Mouse (Mus musculus): ENCODE data around the gene Eef2. TPM values are rescaled to one million over a fixed set of nuclear protein-coding genes. Genes with fewer than 3 reads are reported as not detected.

Gene Eef2
- total and polyA plus RNA-seq, 3 experiments, result 1,752 to 4,660 (median 2,649) TPM

GRCm38 (mm10) chr10:81165118-81165517 is 11.3 kb upstream of the Eef2 start:
- no peak overlapping the region for H3K27ac ChIP-seq (ENCODE audit: insufficient read depth, low read depth)
- H3K9me3 ChIP-seq (replicated peaks; ENCODE audit: low read length), result no peaks in the 10 kb centered on the region
- dilution Hi-C loops (cut with MboI; ENCODE audit: extremely low pct_ligation_motif_present, extremely low pct_unique_long_range_greater_than_20kb, low sequenced_read_pairs), result no loop called here
- peaks cover 41% of the 10 kb centered on the region for H3K79me2 ChIP-seq (replicated peaks; ENCODE audit: control insufficient read depth, extremely low read depth, insufficient read depth, poor library complexity, severe bottlenecking)
- in situ Hi-C loops (cut with MboI; ENCODE audit: low pct_ligation_motif_present, low pct_unique_long_range_greater_than_20kb, low sequenced_read_pairs), result loop anchor here (10.0 kb wide), 1 partner anchor 240 kb away; no protein-coding TSS in a partner anchor
- H3K4me1 ChIP-seq (ENCODE audit: control insufficient read depth in 1 of 2, insufficient read depth in 2 of 2), result peaks cover 35 to 74% of the 10 kb centered on the region in 2 experiments
- no peak overlapping the region for H3K4me2 ChIP-seq (ENCODE audit: insufficient read depth, low read depth, poor library complexity, severe bottlenecking)
- no peak for TF ChIP-seq MXI1 (IDR thresholded peaks at IDR 0.05; ENCODE audit: low read depth, low read length)
- no peak for TF ChIP-seq ZMIZ1 (IDR thresholded peaks at IDR 0.05; ENCODE audit: low read depth, low read length)
- TF ChIP-seq TBP (conservative IDR thresholded peaks at IDR 0.05; ENCODE audit: low read depth, low read length), result no peak
- TF ChIP-seq MYC (IDR thresholded peaks at IDR 0.05; ENCODE audit: low read depth, low read length), result no peak
- TF ChIP-seq TCF12 (IDR thresholded peaks at IDR 0.05; ENCODE audit: low read depth, low read length), result no peak
- no peak for TF ChIP-seq JUN (IDR thresholded peaks at IDR 0.05; ENCODE audit: insufficient read depth, low read depth, low read length)
- H3K36me3 ChIP-seq (replicated peaks in 1 of 2; ENCODE audit: control insufficient read depth in 1 of 2, insufficient read depth in 1 of 2, low read length in 1 of 2), result peaks cover 22 to 51% of the 10 kb centered on the region in 2 experiments
- H3K27me3 ChIP-seq (replicated peaks), result no peaks in the 10 kb centered on the region
- H3K9ac ChIP-seq (ENCODE audit: insufficient read depth, low read depth), result no peak overlapping the region
- H3K4me3 ChIP-seq (replicated peaks in 1 of 3; ENCODE audit: low read depth in 2 of 3, low read length in 2 of 3, poor library complexity in 1 of 3), result no peak overlapping the region
- no peak for DNase-seq (ENCODE audit: extremely low read depth)

GRCm38 (mm10) chr10:81167200-81168086 is 9.0 kb upstream of the Eef2 start, which contains the start of gene Pias4:
Gene Pias4 (minus strand): TSS chr10:81167923.
- Histone ChIP-seq H3K9ac (ENCODE audit: insufficient read depth, low read depth) (peak within 1 kb of the TSS; percentile 89), H3K27ac (ENCODE audit: insufficient read depth, low read depth) (peak within 1 kb of the TSS; percentile 61; the same call in 1 of the 2 replicates), H3K4me1 (ENCODE audit: control insufficient read depth in 1 of 2, insufficient read depth in 2 of 2) (peaks cover 19 to 52% of the 10 kb centered on the region in 2 experiments), H3K4me3 (replicated peaks in 1 of 3; ENCODE audit: low read depth in 2 of 3, low read length in 2 of 3, poor library complexity in 1 of 3) (peak within 1 kb of the TSS; percentile 86 to 90 (median 90)), H3K27me3 (replicated peaks) (no peaks in the 10 kb centered on the region), H3K79me2 (replicated peaks; ENCODE audit: control insufficient read depth, extremely low read depth, insufficient read depth, poor library complexity, severe bottlenecking) (peaks cover 33% of the 10 kb centered on the region), H3K4me2 (ENCODE audit: insufficient read depth, low read depth, poor library complexity, severe bottlenecking) (peak within 1 kb of the TSS; percentile 98), H3K36me3 (replicated peaks in 1 of 2; ENCODE audit: control insufficient read depth in 1 of 2, insufficient read depth in 1 of 2, low read length in 1 of 2) (peaks cover 10 to 31% of the 10 kb centered on the region in 2 experiments), H3K9me3 (replicated peaks; ENCODE audit: low read length) (no peaks in the 10 kb centered on the region)
- dilution Hi-C loops (cut with MboI; ENCODE audit: extremely low pct_ligation_motif_present, extremely low pct_unique_long_range_greater_than_20kb, low sequenced_read_pairs), result no loop called here
- in situ Hi-C loops (cut with MboI; ENCODE audit: low pct_ligation_motif_present, low pct_unique_long_range_greater_than_20kb, low sequenced_read_pairs), result loop anchor here (10.0 kb wide), 1 partner anchor 243 kb away; no protein-coding TSS in a partner anchor
- TF ChIP-seq NELFE (IDR thresholded peaks at IDR 0.05; ENCODE audit: low read depth, low read length) (peak; percentile 47; the same call in 1 of the 2 replicates), MYC (IDR thresholded peaks at IDR 0.05; ENCODE audit: low read depth, low read length) (peak; percentile 31; the same call in 1 of the 2 replicates), MAX (IDR thresholded peaks at IDR 0.05; ENCODE audit: low read length) (peak; percentile 93), PAX5 (IDR thresholded peaks at IDR 0.05; ENCODE audit: low read length) (no peak), E2F4 (IDR thresholded peaks at IDR 0.05; ENCODE audit: insufficient replicate concordance, low read depth, low read length) (0 out of 2 replicates have a peak, but pooled peaks have one; percentile 42), NRF1 (IDR thresholded peaks at IDR 0.05; ENCODE audit: low read depth, low read length) (peak; percentile 92), USF1 (IDR thresholded peaks at IDR 0.05; ENCODE audit: low read depth, low read length) (peak; percentile 97), ZC3H11A (IDR thresholded peaks at IDR 0.05; ENCODE audit: low read depth, low read length) (no peak), POLR2A (IDR thresholded peaks at IDR 0.05; ENCODE audit: low read depth, low read length) (peak; percentile 81), TBP (conservative IDR thresholded peaks at IDR 0.05; ENCODE audit: low read depth, low read length) (peak; percentile 91), MAZ (IDR thresholded peaks at IDR 0.05; ENCODE audit: low read depth, low read length) (peak; percentile 86), USF2 (conservative IDR thresholded peaks at IDR 0.05; ENCODE audit: low read depth, low read length) (peak; percentile 93), HCFC1 (IDR thresholded peaks at IDR 0.05; ENCODE audit: low read depth, low read length) (peak; percentile 72), TCF12 (IDR thresholded peaks at IDR 0.05; ENCODE audit: low read depth, low read length) (peak; percentile 97), SIN3A (IDR thresholded peaks at IDR 0.05; ENCODE audit: low read length) (peak; percentile 20; the same call in 1 of the 2 replicates), RCOR1 (conservative IDR thresholded peaks at IDR 0.05; ENCODE audit: low read depth, low read length) (no peak), JUN (IDR thresholded peaks at IDR 0.05; ENCODE audit: insufficient read depth, low read depth, low read length) (no peak), ZMIZ1 (IDR thresholded peaks at IDR 0.05; ENCODE audit: low read depth, low read length) (peak; percentile 67; the same call in 1 of the 2 replicates), ELF1 (IDR thresholded peaks at IDR 0.05; ENCODE audit: low read depth, low read length) (peak; percentile 72), BHLHE40 (IDR thresholded peaks at IDR 0.05; ENCODE audit: low read depth, low read length) (peak; percentile 98), RAD21 (IDR thresholded peaks at IDR 0.05; ENCODE audit: low read depth, low read length) (no peak)
- DNase-seq (ENCODE audit: extremely low read depth), result peak; percentile 99
